Mouse (Mus musculus): ENCODE results near the gene Camk2b.

- TF ChIP-seq CTCF (IDR thresholded peaks at IDR 0.05; ENCODE audit: borderline replicate concordance, insufficient read depth, low read length), result no peak
- no peak for TF ChIP-seq POLR2A (IDR thresholded peaks at IDR 0.05; ENCODE audit: low read depth, low read length)
These were observed 38.6 kb upstream of the Camk2b start for GRCm38 (mm10) chr11:6104734-6105133.

Data from embryonic fibroblast, embryonic 13.5 days (primary cell).